Mouse (Mus musculus) Patski (cell line): Measurements from ENCODE around the gene Aplp2. TPM values are rescaled to one million over a fixed set of nuclear protein-coding genes. Genes with fewer than 3 reads are reported as not detected.

Experiments
- ATAC-seq: fragments of 100-300 bp; one replicate; pipeline ENCODE4 v1.8.0; 2021
- CTCF ChIA-PET: fragments of 350-600 bp; sonication (Branson Sonifier 250); formaldehyde crosslinking; loops from one replicate; lab custom pipeline; 2022; ENCODE audit warnings: inconsistent platforms; lab: Charles Lee
- POLR2A ChIA-PET: fragments of 350-600 bp; sonication (Branson Sonifier 250); formaldehyde crosslinking; loops from one replicate; lab custom pipeline; 2022; ENCODE audit warnings: antibody characterized with exemption, inconsistent platforms; lab: Charles Lee
- DNase-seq: peaks from one replicate; pipeline ENCODE4 v3.0.0-alpha.2; 2011; ENCODE audit warnings: low read depth, low spot score
- H3K27me3 ChIP-seq: fragments of 371-371 bp; one replicate; pipeline ENCODE4 v1.5.1; 2021
- CTCF ChIP-seq: fragments of 100-300 bp; IDR thresholded peaks from one replicate; pipeline ENCODE4 v1.5.1; 2021
- in situ Hi-C: fragments of 300-500 bp; cut with MboI; formaldehyde crosslinking; loops from 3 replicates; pipeline ENCODE4 v1.11.1; 2018; ENCODE audit warnings: low pct_unique_long_range_greater_than_20kb, mixed read lengths
- polyA plus RNA-seq: library from polyadenylated mRNA; unstranded; gene quantifications from one replicate; pipeline ENCODE4 v1.2.3, GENCODE M21; 2021

Aplp2 gene
- polyA plus RNA-seq, 1 experiment from 2014 or later, result 755 TPM

DNA sequence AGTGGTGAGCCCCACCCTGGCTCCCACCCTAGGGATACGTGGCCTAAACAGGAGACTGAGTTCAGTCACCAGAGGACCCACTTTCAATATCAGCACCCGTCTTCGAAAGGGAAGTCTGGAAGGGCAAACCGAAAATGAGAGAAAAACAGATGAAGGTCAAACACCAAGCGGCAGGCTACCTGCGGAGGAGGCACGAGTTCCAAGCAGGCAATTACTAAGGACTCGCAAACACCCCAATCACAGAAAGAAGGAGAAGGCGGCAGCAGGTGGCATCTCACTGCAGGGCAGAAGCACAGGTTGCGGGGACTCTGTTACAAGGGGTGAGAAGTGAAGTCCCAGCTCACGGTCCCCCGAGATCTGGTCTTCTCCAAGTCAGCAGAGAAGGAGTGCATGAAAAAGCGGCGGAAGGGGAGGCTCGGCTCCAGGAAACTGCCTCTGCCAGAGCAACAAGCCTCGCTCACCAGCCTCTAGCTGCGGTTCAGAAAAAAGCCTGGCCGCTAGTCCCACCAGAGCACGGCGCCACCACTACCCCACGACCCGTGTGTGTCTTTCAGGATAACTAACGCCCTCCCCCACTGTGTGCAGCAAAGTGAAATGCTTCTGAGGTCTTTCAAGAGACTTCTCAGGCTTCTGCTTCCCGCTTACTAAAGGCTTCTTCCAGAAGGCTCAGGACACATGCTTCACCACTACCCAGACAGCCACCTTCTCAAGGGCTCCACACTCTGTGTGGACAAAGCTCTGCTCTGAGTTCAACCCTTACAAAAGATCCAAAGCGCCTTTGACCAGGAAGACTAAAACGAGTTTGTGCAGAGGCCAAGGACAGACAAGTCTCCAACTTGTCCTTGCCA lies 81.0 kb downstream of the Aplp2 start:
- no peak for ATAC-seq
- ChIA-PET CTCF (no interaction called here), POLR2A (no interaction called here)
- H3K27me3 ChIP-seq, result peaks cover under 1% of the 10 kb centered on the region
- no peak for DNase-seq
- no peak for TF ChIP-seq CTCF
- in situ Hi-C loops, result no loop called here

GRCm38 (mm10) chr9:31129956-31130355 lies 81.7 kb downstream of the Aplp2 start:
- peaks cover 4% of the 10 kb centered on the region for H3K27me3 ChIP-seq
- CTCF ChIA-PET, result no interaction called here

GRCm38 (mm10) chr9:31127876-31128465 lies 83.6 kb downstream of the Aplp2 start:
- peaks cover 4% of the 10 kb centered on the region for H3K27me3 ChIP-seq
- no peak for TF ChIP-seq CTCF
- ATAC-seq, result no peak
- POLR2A ChIA-PET, result no interaction called here
- CTCF ChIA-PET, result no interaction called here
- no peak for DNase-seq
- in situ Hi-C loops, result no loop called here

More at GRCm38 (mm10) chr9:31129956-31130355, 81.7 kb downstream of the Aplp2 start:
- in situ Hi-C loops, result no loop called here
- POLR2A ChIA-PET, result no interaction called here
- ATAC-seq (no peak), DNase-seq (no peak)
- TF ChIP-seq CTCF, result no peak

GRCm38 (mm10) chr9:31126079-31126478 lies 85.5 kb downstream of the Aplp2 start:
- H3K27me3 ChIP-seq, result peaks cover 4% of the 10 kb centered on the region
- in situ Hi-C loops, result no loop called here
- ATAC-seq (no peak), DNase-seq (no peak)
- CTCF ChIA-PET, result no interaction called here
- TF ChIP-seq CTCF, result no peak
- POLR2A ChIA-PET, result no interaction called here

DNA sequence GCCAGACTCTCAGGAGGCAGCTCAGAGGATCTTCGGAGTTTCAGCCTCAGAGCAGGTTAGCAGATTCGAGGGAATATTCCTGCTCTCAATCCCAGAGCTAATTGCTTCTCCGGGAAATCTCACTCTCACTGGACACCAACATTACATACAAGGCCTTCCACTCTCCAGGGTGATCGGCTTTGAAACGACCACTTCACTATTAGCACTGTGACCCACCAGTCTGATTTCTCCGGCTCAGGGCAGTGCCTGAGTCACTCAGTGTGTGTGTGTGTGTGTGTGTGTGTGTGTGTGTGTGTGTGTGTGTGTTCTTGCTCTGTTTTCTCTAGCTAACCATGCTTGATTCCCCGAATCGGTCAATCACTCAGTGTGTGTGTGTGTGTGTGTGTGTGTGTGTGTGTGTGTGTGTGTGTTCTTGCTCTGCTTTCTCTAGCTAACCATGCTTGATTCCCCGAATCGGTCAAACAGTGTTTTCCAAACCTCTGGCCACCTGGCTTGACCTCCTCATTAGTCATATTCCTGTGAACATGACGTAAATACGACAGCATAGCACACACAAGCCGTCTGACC lies 89.1 kb downstream of the Aplp2 start:
- TF ChIP-seq CTCF, result no peak
- ChIA-PET CTCF (no interaction called here), POLR2A (no interaction called here)
- peaks cover 4% of the 10 kb centered on the region for H3K27me3 ChIP-seq
- no peak for ATAC-seq
- in situ Hi-C loops, result no loop called here
- DNase-seq, result no peak

GRCm38 (mm10) chr9:31120533-31120915 lies 91.1 kb downstream of the Aplp2 start:
- no peak for TF ChIP-seq CTCF
- in situ Hi-C loops, result no loop called here
- ChIA-PET POLR2A (no interaction called here), CTCF (no interaction called here)
- ATAC-seq, result no peak
- no peak for DNase-seq
- H3K27me3 ChIP-seq, result peaks cover 3% of the 10 kb centered on the region

GRCm38 (mm10) chr9:31119882-31120532 lies 91.6 kb downstream of the Aplp2 start:
- DNase-seq (no peak), ATAC-seq (no peak)
- in situ Hi-C loops, result no loop called here
- POLR2A ChIA-PET, result interaction anchor here (0.7 kb wide), 1 partner anchor 156 kb away, joined by 3 read pairs; no protein-coding TSS in a partner anchor
- no peaks in the 10 kb centered on the region for H3K27me3 ChIP-seq
- CTCF ChIA-PET, result no interaction called here
- TF ChIP-seq CTCF, result no peak

GRCm38 (mm10) chr9:31119405-31119804 lies 92.2 kb downstream of the Aplp2 start:
- ChIA-PET POLR2A (interaction anchor here (0.7 kb wide), 1 partner anchor 156 kb away, joined by 3 read pairs; no protein-coding TSS in a partner anchor), CTCF (no interaction called here)
- no peak for ATAC-seq
- H3K27me3 ChIP-seq, result no peaks in the 10 kb centered on the region
- no peak for DNase-seq
- no peak for TF ChIP-seq CTCF
- in situ Hi-C loops, result no loop called here

- DNase-seq, result no peak
- in situ Hi-C loops, result no loop called here
- ChIA-PET CTCF (interaction anchor here (1.9 kb wide), 1 partner anchor 32 kb away, joined by 5 read pairs; no protein-coding TSS in a partner anchor), POLR2A (no interaction called here)
- no peak for ATAC-seq
- H3K27me3 ChIP-seq, result no peaks in the 10 kb centered on the region
- TF ChIP-seq CTCF, result no peak
These were observed 92.9 kb downstream of the Aplp2 start for GRCm38 (mm10) chr9:31118520-31119298.

GRCm38 (mm10) chr9:31117488-31117887 lies 94.1 kb downstream of the Aplp2 start:
- CTCF ChIA-PET, result interaction anchor here (1.9 kb wide), 1 partner anchor 31 kb away, joined by 5 read pairs; no protein-coding TSS in a partner anchor
- in situ Hi-C loops, result no loop called here
- TF ChIP-seq CTCF, result no peak
- POLR2A ChIA-PET, result no interaction called here
- no peak for DNase-seq
- peaks cover 6% of the 10 kb centered on the region for H3K27me3 ChIP-seq
- peak; percentile 26 for ATAC-seq
